Mouse (Mus musculus): Measurements from ENCODE around the gene Nhej1. TPM values are rescaled to one million over a fixed set of nuclear protein-coding genes. Genes with fewer than 3 reads are reported as not detected.

The Nhej1 gene
- polyA plus RNA-seq, 1 experiment from 2014 or later: 6.0 TPM

DNA sequence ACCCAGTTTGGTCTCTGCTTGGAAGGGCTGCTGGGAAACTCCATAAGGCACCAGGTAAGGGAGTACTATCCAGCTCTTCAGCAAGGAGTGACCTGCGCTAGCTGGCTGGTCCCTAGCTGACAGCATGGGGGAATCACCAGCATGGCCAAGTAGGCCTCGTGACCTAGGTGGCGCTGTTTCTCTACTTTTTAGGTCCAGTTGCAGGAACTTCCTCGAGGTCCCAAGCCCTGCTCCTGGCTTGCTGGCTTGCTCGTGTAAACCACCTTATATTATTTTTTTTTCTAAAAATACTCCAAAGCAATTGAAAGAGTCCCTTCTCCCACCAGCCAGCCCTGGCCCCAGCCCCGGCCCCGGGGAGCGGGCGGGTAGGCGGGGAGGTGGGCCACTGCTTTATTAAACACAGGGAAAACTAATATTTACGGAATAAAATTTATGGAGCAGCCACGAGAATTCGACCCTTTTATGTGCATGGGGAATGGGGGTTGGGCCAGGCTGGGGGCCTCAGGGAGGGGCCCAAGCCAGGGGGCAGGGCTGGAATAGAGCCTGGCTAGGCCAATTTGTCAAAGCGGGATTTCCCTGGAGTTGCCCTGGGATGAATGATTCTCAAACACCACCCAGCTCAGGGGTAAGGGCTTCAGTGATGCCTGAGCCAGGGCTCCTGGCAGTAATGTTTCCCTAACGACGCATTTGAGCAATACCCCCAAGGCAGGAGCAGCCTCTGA lies 160.3 kb downstream of the Nhej1 start:
- WGBS: 4% methylated on average over 16 of the region's 16 CpGs
- Histone ChIP-seq H3K27ac (replicated peaks) (no peak overlapping the region), H3K4me3 (replicated peaks) (0 out of 2 replicates have a peak overlapping the region, but pooled peaks have one; percentile 12), H3K27me3 (replicated peaks) (no peaks in the 10 kb centered on the region), H3K9me3 (replicated peaks) (no peaks in the 10 kb centered on the region), H3K4me2 (peak overlapping the region; percentile 52), H3K9ac (replicated peaks) (no peak overlapping the region; the same call in 1 of the 2 replicates), H3K36me3 (no peaks in the 10 kb centered on the region), H3K4me1 (peaks cover 7% of the 10 kb centered on the region)
- peak; percentile 61; the same call in 1 of the 2 replicates for ATAC-seq (ENCODE audit: low FRiP score)

DNA sequence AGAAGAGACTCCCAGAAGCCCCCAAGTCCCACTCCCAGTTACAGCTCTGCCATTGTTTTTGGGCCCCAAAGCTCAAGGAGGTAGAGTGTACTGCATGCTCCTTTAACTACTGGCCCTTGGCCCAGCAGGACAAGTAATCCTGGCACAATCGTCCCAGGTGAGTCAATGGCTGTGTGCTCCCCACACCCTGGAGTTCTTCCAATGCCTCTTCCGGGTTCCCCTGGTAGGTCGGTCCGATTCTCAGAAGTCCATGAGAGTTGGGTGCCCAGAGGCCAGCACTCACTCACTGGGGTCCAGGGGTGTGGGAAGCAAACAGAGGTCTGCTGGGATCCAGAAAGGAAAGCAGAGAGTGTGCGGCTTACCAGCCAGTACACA lies 162.2 kb downstream of the Nhej1 start:
- no peak for ATAC-seq (ENCODE audit: low FRiP score)
- 81% methylated on average over 5 of the region's 5 CpGs for WGBS
- no peak overlapping the region for H3K4me2 ChIP-seq
- H3K9me3 ChIP-seq (replicated peaks): no peaks in the 10 kb centered on the region
- H3K27me3 ChIP-seq (replicated peaks): peaks cover 2% of the 10 kb centered on the region; the same call in 1 of the 2 replicates
- no peak overlapping the region; the same call in 1 of the 2 replicates for H3K9ac ChIP-seq (replicated peaks)
- H3K4me1 ChIP-seq: peaks cover 7% of the 10 kb centered on the region
- no peak overlapping the region for H3K27ac ChIP-seq (replicated peaks)
- H3K4me3 ChIP-seq (replicated peaks): no peak overlapping the region
- no peaks in the 10 kb centered on the region for H3K36me3 ChIP-seq

DNA sequence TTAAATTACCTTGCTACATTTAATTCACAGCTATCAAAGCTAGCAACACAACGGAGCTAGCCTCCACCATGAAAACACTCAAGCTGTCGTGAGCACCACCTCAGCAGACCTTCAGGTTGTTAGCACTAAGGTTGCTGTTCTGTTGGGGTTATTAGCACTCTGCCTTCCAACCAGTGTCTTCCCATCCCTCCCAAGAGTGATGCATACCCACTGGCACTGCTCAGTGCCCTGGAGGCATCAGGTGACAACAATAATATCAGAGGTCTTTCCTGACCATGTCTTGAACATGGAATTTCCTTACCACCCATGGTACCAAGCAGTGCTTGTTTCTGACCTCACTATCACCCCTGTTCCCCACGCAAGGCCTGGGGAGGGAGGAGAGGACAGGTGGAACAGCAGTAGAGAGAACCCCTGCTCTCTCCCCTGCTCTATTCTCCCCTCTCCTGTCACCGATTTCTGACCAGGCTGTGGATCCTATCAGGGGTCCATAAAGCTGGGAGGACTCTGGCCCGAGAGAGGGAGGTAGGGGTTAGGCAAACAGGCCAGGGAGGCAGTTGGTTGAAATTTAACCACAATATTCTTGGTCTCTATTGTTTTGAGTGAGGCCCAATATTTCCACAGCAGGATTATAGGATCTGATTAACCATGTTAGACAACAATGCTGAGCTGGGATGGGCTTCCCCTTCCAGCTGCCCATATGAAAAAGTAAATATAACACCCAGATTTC lies 162.7 kb downstream of the Nhej1 start:
- no peak overlapping the region for H3K27ac ChIP-seq (replicated peaks)
- no peak overlapping the region for H3K4me2 ChIP-seq
- ATAC-seq (ENCODE audit: low FRiP score): no peak
- no peaks in the 10 kb centered on the region for H3K36me3 ChIP-seq
- 66% methylated on average over 5 of the region's 5 CpGs for WGBS
- H3K4me1 ChIP-seq: peaks cover 7% of the 10 kb centered on the region
- H3K9ac ChIP-seq (replicated peaks): no peak overlapping the region
- H3K9me3 ChIP-seq (replicated peaks): no peaks in the 10 kb centered on the region
- no peak overlapping the region for H3K4me3 ChIP-seq (replicated peaks)
- H3K27me3 ChIP-seq (replicated peaks): peaks cover 7% of the 10 kb centered on the region

DNA sequence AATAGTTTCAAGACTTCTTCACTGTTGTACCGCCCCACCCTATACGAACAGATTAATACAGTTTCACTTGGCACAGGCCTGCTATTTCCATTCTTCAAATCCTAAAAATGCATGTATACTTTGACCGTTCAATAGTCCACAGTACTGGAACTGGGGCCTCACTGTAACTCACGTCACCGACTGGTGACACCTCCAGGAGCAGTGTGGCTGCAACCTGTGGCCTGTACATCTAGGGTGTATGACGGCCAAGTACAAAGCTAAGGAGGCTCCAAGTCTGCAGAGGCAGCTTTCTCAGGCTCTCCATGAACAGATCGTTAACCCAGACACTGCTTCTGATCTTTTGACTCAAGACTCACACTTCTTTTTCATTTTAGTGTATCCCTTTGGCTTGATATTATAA lies 163.3 kb downstream of the Nhej1 start:
- Histone ChIP-seq H3K9ac (replicated peaks) (no peak overlapping the region), H3K9me3 (replicated peaks) (no peaks in the 10 kb centered on the region), H3K4me3 (replicated peaks) (no peak overlapping the region), H3K4me1 (peaks cover 7% of the 10 kb centered on the region), H3K27ac (replicated peaks) (no peak overlapping the region), H3K27me3 (replicated peaks) (peaks cover 13% of the 10 kb centered on the region), H3K4me2 (no peak overlapping the region), H3K36me3 (no peaks in the 10 kb centered on the region)
- ATAC-seq (ENCODE audit: low FRiP score): no peak
- 91% methylated on average over 7 of the region's 7 CpGs for WGBS

DNA sequence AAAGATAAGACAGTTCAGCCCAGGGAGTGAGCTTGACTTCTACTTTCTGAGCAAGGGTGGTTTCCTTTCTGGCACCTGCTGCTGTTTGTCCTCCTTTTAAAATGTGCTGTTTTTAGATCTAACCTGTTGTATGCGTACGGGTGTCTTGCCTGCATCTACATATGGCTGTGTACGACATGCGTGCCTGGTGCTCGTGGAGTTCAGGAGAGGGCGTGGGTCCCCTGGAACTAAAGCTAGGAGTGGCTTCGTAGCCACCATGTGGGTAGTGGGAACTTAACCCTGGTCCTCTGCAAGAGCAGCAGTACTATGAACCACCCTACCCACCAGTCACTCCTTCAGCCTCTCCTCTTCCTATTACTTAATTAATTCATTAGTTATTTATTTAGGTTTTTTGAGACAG lies 164.9 kb downstream of the Nhej1 start:
- no peaks in the 10 kb centered on the region for H3K36me3 ChIP-seq
- H3K4me3 ChIP-seq (replicated peaks): no peak overlapping the region
- H3K27me3 ChIP-seq (replicated peaks): peaks cover 24% of the 10 kb centered on the region
- WGBS: 85% methylated on average over 7 of the region's 7 CpGs
- no peak overlapping the region for H3K27ac ChIP-seq (replicated peaks)
- H3K9me3 ChIP-seq (replicated peaks): no peaks in the 10 kb centered on the region
- H3K9ac ChIP-seq (replicated peaks): no peak overlapping the region
- no peak overlapping the region for H3K4me2 ChIP-seq
- H3K4me1 ChIP-seq: peaks cover 5% of the 10 kb centered on the region
- no peak for ATAC-seq (ENCODE audit: low FRiP score)

DNA sequence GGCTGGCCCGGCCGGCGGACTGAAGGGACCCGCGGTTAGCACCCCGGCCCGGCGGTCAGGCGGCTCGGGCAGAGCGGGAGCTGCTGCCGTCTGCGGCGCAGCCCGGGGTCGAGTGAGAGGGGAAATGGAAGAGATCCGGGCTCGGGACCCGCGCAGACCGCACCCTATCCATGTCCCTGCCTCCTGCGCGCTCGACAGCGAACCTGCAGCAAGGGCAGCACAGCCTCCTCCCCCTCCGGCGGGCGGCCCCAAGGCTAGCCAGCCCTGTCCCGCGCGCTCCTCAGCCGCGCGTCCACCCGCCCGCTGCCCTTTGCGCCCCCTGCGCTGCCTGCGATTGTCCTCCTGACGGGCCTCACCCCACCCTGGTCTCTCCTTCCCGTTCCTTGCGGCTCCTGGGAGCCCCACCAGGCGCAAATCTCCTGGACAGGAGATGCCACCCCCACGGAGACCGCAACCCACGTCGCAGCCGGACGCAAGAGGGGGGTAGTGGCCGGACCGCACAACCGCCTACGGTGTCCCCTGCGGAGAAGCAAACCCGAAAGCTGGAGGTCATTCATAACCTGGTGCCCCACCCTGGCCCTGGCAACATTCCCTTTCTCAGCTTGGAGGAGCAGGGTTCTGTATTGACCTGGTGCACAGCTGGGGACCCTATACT lies 173.3 kb downstream of the Nhej1 start, which contains the start of gene Ihh:
Gene Ihh (minus strand): TSS at position 117 of the 655 bp plus-strand sequence.
- H3K9me3 ChIP-seq (replicated peaks): no peaks in the 10 kb centered on the region
- no peak within 1 kb of the TSS for H3K27ac ChIP-seq (replicated peaks)
- H3K4me2 ChIP-seq: peak within 1 kb of the TSS; percentile 68
- peaks cover 47% of the 10 kb centered on the region for H3K4me1 ChIP-seq
- no peak; the same call in 1 of the 2 replicates for ATAC-seq (ENCODE audit: low FRiP score)
- H3K4me3 ChIP-seq (replicated peaks): peak within 1 kb of the TSS; percentile 38
- peaks cover 94% of the 10 kb centered on the region for H3K27me3 ChIP-seq (replicated peaks)
- no peaks in the 10 kb centered on the region for H3K36me3 ChIP-seq
- H3K9ac ChIP-seq (replicated peaks): peak within 1 kb of the TSS; percentile 38
- WGBS: 2% methylated on average over 54 of the region's 55 CpGs

DNA sequence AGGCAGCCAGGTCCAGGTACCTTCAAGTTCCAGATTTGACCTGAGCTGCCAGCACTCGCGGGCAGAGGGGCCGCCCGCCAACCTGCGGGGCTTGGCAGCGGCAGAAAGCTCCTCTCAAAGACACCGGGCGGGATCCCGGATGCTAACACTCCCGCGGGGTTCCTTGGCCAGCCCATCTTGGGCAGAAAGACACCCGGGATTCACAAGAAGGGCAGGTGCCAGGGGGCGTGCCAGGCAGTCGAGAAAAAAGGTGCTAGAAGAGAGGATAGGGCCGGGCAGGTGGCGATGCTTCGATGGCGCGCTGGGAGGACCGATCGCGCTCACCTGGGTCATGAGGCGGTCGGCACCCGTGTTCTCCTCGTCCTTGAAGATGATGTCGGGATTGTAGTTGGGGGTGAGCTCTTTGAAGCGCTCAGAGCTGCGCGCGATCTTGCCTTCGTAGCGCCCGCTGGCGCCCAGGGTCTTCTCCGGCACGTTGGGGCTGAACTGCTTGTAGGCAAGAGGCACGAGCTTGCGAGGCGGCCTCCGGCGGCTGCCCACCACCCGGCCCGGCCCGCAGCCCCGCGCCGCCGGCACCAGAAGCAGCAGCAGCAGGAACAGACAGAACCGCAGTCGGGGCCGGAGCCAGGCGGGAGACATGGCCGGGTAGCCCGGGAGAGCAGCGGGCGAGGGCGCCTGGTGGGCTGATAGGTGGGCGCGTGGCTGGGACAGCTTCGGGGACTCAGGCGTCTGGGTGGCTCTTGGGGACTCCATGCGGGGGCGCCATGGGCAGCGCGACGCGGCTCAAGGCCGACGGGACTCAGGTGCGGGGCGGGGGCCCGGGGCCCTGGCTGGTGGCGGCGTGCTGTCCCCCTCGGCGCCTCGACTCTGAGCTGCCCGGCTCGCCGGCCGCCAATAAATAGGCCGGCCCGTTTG lies 174.2 kb downstream of the Nhej1 start:
- H3K27me3 ChIP-seq (replicated peaks): peaks cover 97% of the 10 kb centered on the region
- H3K4me1 ChIP-seq: peaks cover 47% of the 10 kb centered on the region
- peak overlapping the region; percentile 68 for H3K4me2 ChIP-seq
- no peak overlapping the region for H3K27ac ChIP-seq (replicated peaks)
- WGBS: 2% methylated on average over 81 of the region's 84 CpGs
- peak overlapping the region; percentile 38 for H3K9ac ChIP-seq (replicated peaks)
- peak overlapping the region; percentile 38 for H3K4me3 ChIP-seq (replicated peaks)
- no peaks in the 10 kb centered on the region for H3K36me3 ChIP-seq
- H3K9me3 ChIP-seq (replicated peaks): no peaks in the 10 kb centered on the region
- ATAC-seq (ENCODE audit: low FRiP score): no peak

DNA sequence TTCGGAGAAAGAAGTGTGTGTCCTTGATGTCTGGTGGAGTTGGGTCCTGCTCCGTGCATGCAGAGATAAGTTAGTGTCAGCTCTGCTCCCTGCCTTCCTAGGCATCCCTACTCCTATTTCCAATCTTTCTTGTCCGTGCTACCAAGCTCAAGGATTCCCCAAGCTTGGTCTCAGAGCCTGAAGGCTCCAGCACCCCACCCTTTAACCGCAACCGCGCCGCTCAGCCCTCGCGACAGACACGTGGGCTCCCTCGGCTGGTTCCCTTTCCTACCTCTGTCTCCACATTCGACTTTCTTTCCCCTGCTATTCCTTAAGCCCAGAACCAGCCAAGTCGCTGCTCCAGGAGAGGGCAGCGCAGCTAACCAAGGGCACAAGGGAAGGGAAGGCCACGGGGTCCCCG lies 174.9 kb downstream of the Nhej1 start:
- H3K27me3 ChIP-seq (replicated peaks): peaks cover 99% of the 10 kb centered on the region
- H3K36me3 ChIP-seq: no peaks in the 10 kb centered on the region
- no peaks in the 10 kb centered on the region for H3K9me3 ChIP-seq (replicated peaks)
- peak overlapping the region; percentile 38; the same call in 1 of the 2 replicates for H3K9ac ChIP-seq (replicated peaks)
- H3K4me1 ChIP-seq: peaks cover 47% of the 10 kb centered on the region
- H3K27ac ChIP-seq (replicated peaks): no peak overlapping the region
- H3K4me2 ChIP-seq: peak overlapping the region; percentile 68
- H3K4me3 ChIP-seq (replicated peaks): peak overlapping the region; percentile 38
- 2% methylated on average over 15 of the region's 16 CpGs for WGBS
- no peak for ATAC-seq (ENCODE audit: low FRiP score)

DNA sequence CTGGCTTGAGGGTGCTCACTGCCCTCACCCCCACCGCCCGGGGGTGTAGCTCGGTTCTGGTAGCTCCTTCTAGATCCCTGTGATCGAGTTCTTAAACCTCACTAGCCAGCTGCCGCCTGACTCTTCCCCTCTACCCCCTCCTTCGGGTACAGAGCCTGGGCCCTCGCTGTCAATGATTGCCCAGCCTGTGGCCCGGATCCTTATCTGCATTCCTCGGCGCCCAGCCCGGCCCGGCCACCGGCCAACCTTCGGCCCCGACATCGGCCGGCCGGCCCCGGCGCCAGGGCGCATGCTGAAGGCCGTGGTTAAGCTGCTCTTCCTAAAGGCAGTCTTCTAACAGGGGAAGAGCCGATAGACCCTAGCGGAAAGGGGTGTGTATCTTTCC lies 175.3 kb downstream of the Nhej1 start:
- H3K4me3 ChIP-seq (replicated peaks): peak overlapping the region; percentile 38
- WGBS: 3% methylated on average over 24 of the region's 24 CpGs
- H3K9ac ChIP-seq (replicated peaks): no peak overlapping the region
- peak overlapping the region; percentile 68 for H3K4me2 ChIP-seq
- H3K9me3 ChIP-seq (replicated peaks): no peaks in the 10 kb centered on the region
- no peak overlapping the region for H3K27ac ChIP-seq (replicated peaks)
- no peak for ATAC-seq (ENCODE audit: low FRiP score)
- peaks cover 47% of the 10 kb centered on the region for H3K4me1 ChIP-seq
- H3K27me3 ChIP-seq (replicated peaks): peaks cover 99% of the 10 kb centered on the region
- H3K36me3 ChIP-seq: no peaks in the 10 kb centered on the region

DNA sequence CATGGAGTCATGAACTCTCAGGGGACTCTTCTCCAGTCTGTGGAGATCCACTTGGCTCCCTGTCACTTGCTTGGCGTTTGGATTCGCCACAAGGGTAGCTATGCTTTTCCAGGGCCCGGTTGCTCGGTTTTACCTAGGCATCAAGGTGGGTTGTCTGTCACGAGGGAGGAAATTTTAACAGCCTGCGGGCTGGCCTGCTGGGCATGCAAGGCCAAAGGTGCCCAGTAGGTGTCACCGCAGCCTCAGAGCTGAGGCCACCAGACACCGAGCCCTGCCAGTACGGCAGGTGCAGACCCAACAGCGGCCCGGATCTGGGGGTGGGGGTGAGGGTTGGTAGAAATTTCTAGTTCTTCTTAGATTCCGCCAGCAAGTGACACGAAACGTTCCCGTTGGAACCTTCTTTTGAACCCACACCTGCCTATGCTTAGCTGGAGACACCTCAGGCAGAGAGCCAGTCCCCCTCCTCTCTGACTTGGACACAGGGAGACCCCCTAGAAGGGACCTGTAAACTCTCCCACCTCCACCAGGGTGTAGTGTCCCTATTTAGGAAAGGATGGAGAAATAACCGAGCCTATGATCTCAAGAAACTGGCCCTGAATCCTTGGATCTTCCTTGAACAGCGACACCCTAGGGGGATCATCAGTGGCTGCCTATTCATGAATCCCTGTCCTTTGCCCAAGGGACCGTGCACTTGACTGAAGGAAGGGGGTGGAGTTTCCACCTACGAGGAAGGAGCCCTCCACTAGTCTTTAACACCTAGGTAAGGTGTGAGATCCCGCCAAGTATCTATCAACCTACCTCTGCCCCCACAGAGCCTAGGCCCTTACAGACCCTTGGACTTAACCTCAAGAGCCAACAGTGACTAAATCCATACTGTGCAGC lies 176.0 kb downstream of the Nhej1 start:
- Histone ChIP-seq H3K4me3 (replicated peaks) (peak overlapping the region; percentile 38), H3K9ac (replicated peaks) (no peak overlapping the region)
- ATAC-seq (ENCODE audit: low FRiP score): peak; percentile 74

More for the DNA sequence above, 176.0 kb downstream of the Nhej1 start:
- Histone ChIP-seq H3K9me3 (replicated peaks) (no peaks in the 10 kb centered on the region), H3K36me3 (no peaks in the 10 kb centered on the region), H3K4me1 (peaks cover 47% of the 10 kb centered on the region), H3K27me3 (replicated peaks) (peaks cover 100% of the 10 kb centered on the region), H3K27ac (replicated peaks) (no peak overlapping the region), H3K4me2 (peak overlapping the region; percentile 68)
- 2% methylated on average over 20 of the region's 20 CpGs for WGBS

Data from neural tube, embryonic 15.5 days (tissue).